Mouse (Mus musculus) CH12.LX (cell line): ENCODE results near the gene Pou3f4. TPM values are rescaled to one million over a fixed set of nuclear protein-coding genes. Genes with fewer than 3 reads are reported as not detected.
"Not testable (repeated sequence)": the region's sequence is repeated elsewhere in the genome, so short reads cannot be mapped to it uniquely, and the experiment has no call there.

Source experiments
- DNase-seq: peaks from one replicate; pipeline ENCODE4 v3.0.0-alpha.2; 2013; ENCODE audit errors: extremely low read depth
- H3K27ac ChIP-seq: 2 replicates; pipeline ENCODE4 v1.5.1; 2012; ENCODE audit warnings: low read depth, mild to moderate bottlenecking, control low read depth, moderate library complexity; ENCODE audit not compliant: insufficient read depth
- H3K27me3 ChIP-seq: replicated peaks from 2 replicates; pipeline ENCODE3; 2012; ENCODE audit warnings: inconsistent platforms
- H3K36me3 ChIP-seq, 2 experiments: replicated peaks in 1 of 2; 2 replicates each; pipeline versions ENCODE3 to v1.6.1; 2012; ENCODE audit warnings: inconsistent platforms in 1 of 2, low read length in 1 of 2, mild to moderate bottlenecking in 1 of 2, mixed read lengths in 1 of 2, moderate library complexity in 1 of 2; ENCODE audit not compliant: control insufficient read depth in 1 of 2, insufficient read depth in 1 of 2
- H3K4me1 ChIP-seq, 2 experiments: 2 replicates each; pipeline ENCODE4 v1.6.1; 2012; ENCODE audit warnings: inconsistent platforms in 1 of 2, moderate library complexity in 1 of 2; ENCODE audit not compliant: insufficient read depth in 2 of 2, control insufficient read depth in 1 of 2
- H3K4me2 ChIP-seq: 2 replicates; pipeline ENCODE4 v1.6.1; 2012; ENCODE audit warnings: low read depth, mild to moderate bottlenecking, control low read depth; ENCODE audit not compliant: poor library complexity, insufficient read depth, severe bottlenecking
- H3K4me3 ChIP-seq, 3 experiments: fragments of 150-350 bp in 1 of 3; sonication (generic) in 1 of 3; replicated peaks in 1 of 3; 2 replicates each; pipeline versions ENCODE3 to v1.5.1; 2011 to 2012; ENCODE audit warnings: low read depth in 2 of 3, low read length in 2 of 3, mild to moderate bottlenecking in 2 of 3, moderate library complexity in 2 of 3, control low read depth in 1 of 3, improper control_type of control experiment in 1 of 3, inconsistent platforms in 1 of 3, mixed read lengths in 1 of 3; ENCODE audit not compliant: poor library complexity in 1 of 3
- H3K79me2 ChIP-seq: replicated peaks from 2 replicates; pipeline ENCODE4 v1.6.1; 2012; ENCODE audit warnings: mild to moderate bottlenecking, moderate library complexity; ENCODE audit not compliant: control insufficient read depth, poor library complexity, insufficient read depth, severe bottlenecking; ENCODE audit errors: extremely low read depth
- H3K9ac ChIP-seq: 2 replicates; pipeline ENCODE4 v1.6.1; 2012; ENCODE audit warnings: low read depth, mild to moderate bottlenecking, control low read depth, moderate library complexity; ENCODE audit not compliant: insufficient read depth
- H3K9me3 ChIP-seq: replicated peaks from 2 replicates; pipeline ENCODE3; 2012; ENCODE audit warnings: low read length, inconsistent platforms, mixed read lengths
- BHLHE40 ChIP-seq: IDR thresholded peaks from 2 replicates; pipeline ENCODE4 v1.6.1; 2011; ENCODE audit warnings: mild to moderate bottlenecking, low read depth, low read length, improper control_type of control experiment
- CHD2 ChIP-seq: IDR thresholded peaks from 2 replicates; pipeline ENCODE4 v1.6.1; 2011; ENCODE audit warnings: low read length, improper control_type of control experiment
- E2F4 ChIP-seq: IDR thresholded peaks from 2 replicates; pipeline ENCODE4 v1.6.1; 2011; ENCODE audit warnings: low read depth, low read length, improper control_type of control experiment; ENCODE audit not compliant: insufficient replicate concordance
- EP300 ChIP-seq: IDR thresholded peaks from 2 replicates; pipeline ENCODE4 v1.6.1; 2011; ENCODE audit warnings: low read length, improper control_type of control experiment
- ETS1 ChIP-seq: conservative IDR thresholded peaks from 2 replicates; pipeline ENCODE4 v1.6.1; 2012; ENCODE audit warnings: low read depth, mild to moderate bottlenecking, inconsistent platforms, low read length, improper control_type of control experiment, moderate library complexity
- HCFC1 ChIP-seq: IDR thresholded peaks from 2 replicates; pipeline ENCODE4 v1.6.1; 2012; ENCODE audit warnings: low read depth, mild to moderate bottlenecking, inconsistent platforms, low read length, improper control_type of control experiment
- JUND ChIP-seq: conservative IDR thresholded peaks from 2 replicates; pipeline ENCODE4 v1.6.1; 2011; ENCODE audit warnings: low read depth, low read length, improper control_type of control experiment
- MEF2A ChIP-seq: IDR thresholded peaks from 2 replicates; pipeline ENCODE4 v1.6.1; 2014; ENCODE audit warnings: low read depth, mild to moderate bottlenecking, inconsistent platforms, low read length, improper control_type of control experiment, borderline replicate concordance
- MXI1 ChIP-seq: IDR thresholded peaks from 2 replicates; pipeline ENCODE4 v1.6.1; 2011; ENCODE audit warnings: mild to moderate bottlenecking, low read depth, low read length, improper control_type of control experiment
- MYC ChIP-seq: IDR thresholded peaks from 2 replicates; pipeline ENCODE4 v1.6.1; 2011; ENCODE audit warnings: low read depth, mild to moderate bottlenecking, improper control_type of control experiment, low read length
- NELFE ChIP-seq: IDR thresholded peaks from 2 replicates; pipeline ENCODE4 v1.6.1; 2011; ENCODE audit warnings: low read depth, low read length, improper control_type of control experiment
- PAX5 ChIP-seq: IDR thresholded peaks from 2 replicates; pipeline ENCODE4 v1.6.1; 2012; ENCODE audit warnings: low read length, inconsistent platforms, mixed read lengths
- POLR2AphosphoS2 ChIP-seq: IDR thresholded peaks from 2 replicates; pipeline ENCODE4 v1.6.1; 2011; ENCODE audit warnings: low read depth, low read length, improper control_type of control experiment
- SIN3A ChIP-seq: IDR thresholded peaks from 2 replicates; pipeline ENCODE4 v1.6.1; 2012; ENCODE audit warnings: low read length, improper control_type of control experiment, inconsistent platforms
- TCF12 ChIP-seq: IDR thresholded peaks from 2 replicates; pipeline ENCODE4 v1.6.1; 2014; ENCODE audit warnings: low read depth, mild to moderate bottlenecking, inconsistent platforms, low read length, improper control_type of control experiment
- UBTF ChIP-seq: IDR thresholded peaks from 2 replicates; pipeline ENCODE4 v1.6.1; 2012; ENCODE audit warnings: low read depth, mild to moderate bottlenecking, inconsistent platforms, low read length, improper control_type of control experiment, moderate library complexity
- USF1 ChIP-seq: IDR thresholded peaks from 2 replicates; pipeline ENCODE4 v1.6.1; 2014; ENCODE audit warnings: low read depth, mild to moderate bottlenecking, inconsistent platforms, low read length, improper control_type of control experiment
- USF2 ChIP-seq: conservative IDR thresholded peaks from 2 replicates; pipeline ENCODE4 v1.6.1; 2011; ENCODE audit warnings: low read depth, low read length, improper control_type of control experiment
- ZC3H11A ChIP-seq: IDR thresholded peaks from 2 replicates; pipeline ENCODE4 v1.6.1; 2012; ENCODE audit warnings: low read depth, mild to moderate bottlenecking, inconsistent platforms, low read length, improper control_type of control experiment
- ZKSCAN1 ChIP-seq: IDR thresholded peaks from 2 replicates; pipeline ENCODE4 v1.6.1; 2012; ENCODE audit warnings: low read depth, inconsistent platforms, low read length, improper control_type of control experiment, borderline replicate concordance
- ZMIZ1 ChIP-seq: IDR thresholded peaks from 2 replicates; pipeline ENCODE4 v1.6.1; 2012; ENCODE audit warnings: low read depth, mild to moderate bottlenecking, inconsistent platforms, low read length, improper control_type of control experiment
- dilution Hi-C: fragments of 300-500 bp; cut with MboI; formaldehyde crosslinking; loops from 2 replicates; pipeline ENCODE4 v1.14.3; 2020; ENCODE audit warnings: low sequenced_read_pairs; ENCODE audit not compliant: extremely low pct_unique_long_range_greater_than_20kb, extremely low pct_ligation_motif_present
- in situ Hi-C: fragments of 300-500 bp; cut with MboI; formaldehyde crosslinking; loops from 3 replicates; pipeline ENCODE4 v1.14.3; 2019; ENCODE audit warnings: low sequenced_read_pairs, low pct_ligation_motif_present, low pct_unique_long_range_greater_than_20kb, mixed read lengths
- polyA plus RNA-seq: library from polyadenylated mRNA; unstranded; fragments of >175 nt; gene quantifications from 2 replicates; pipeline ENCODE4 v1.2.1, GENCODE M21; 2012; ENCODE audit warnings: low read depth; ENCODE audit not compliant: insufficient read length
- total RNA-seq, 2 experiments: library from RNA; depleted of rRNA; stranded (reverse); fragments of 300-350 nt in 1 of 2; fragments of >200 nt in 1 of 2; gene quantifications; 2 replicates each; pipeline ENCODE4 v1.2.3; 2012 to 2014

Gene Pou3f4
- total RNA-seq (2012; rRNA removed) (not detected in 2 replicates), total RNA-seq (2014; rRNA removed) (not detected in 2 replicates), polyA plus RNA-seq (not detected in 2 replicates)

DNA sequence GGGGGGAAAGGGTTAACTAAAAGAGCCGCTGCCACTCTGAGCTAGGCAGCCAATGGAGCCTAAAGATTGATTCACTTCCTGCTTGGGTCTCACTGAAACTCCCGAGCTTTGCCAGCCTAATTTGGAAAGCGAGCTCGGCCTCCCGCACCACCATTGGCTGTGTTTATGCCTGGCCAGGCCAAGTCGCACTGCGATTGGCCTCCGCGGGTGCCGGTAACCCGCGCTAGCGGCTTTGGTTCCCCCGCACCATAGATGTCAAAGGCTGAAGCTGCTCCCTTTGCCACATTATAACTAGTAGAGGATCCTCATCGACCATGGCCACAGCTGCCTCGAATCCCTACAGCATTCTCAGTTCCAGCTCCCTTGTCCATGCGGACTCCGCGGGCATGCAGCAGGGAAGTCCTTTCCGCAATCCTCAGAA is at the start of gene Pou3f4:
Gene Pou3f4, plus strand, starts transcription at position 130 of the 421 bp plus-strand sequence.
- dilution Hi-C loops: no loop called here
- no peak for TF ChIP-seq EP300
- no peak for TF ChIP-seq CHD2
- TF ChIP-seq UBTF: no peak
- TF ChIP-seq MXI1: no peak
- no peak for TF ChIP-seq ETS1
- no peak for TF ChIP-seq ZMIZ1
- no peak for TF ChIP-seq MYC
- no peak for TF ChIP-seq NELFE
- no peak for TF ChIP-seq POLR2AphosphoS2
- no peak for TF ChIP-seq USF2
- TF ChIP-seq E2F4: no peak
- no peak for TF ChIP-seq HCFC1
- TF ChIP-seq ZKSCAN1: no peak
- no peak for TF ChIP-seq MEF2A
- TF ChIP-seq BHLHE40: no peak
- no peak for TF ChIP-seq PAX5
- no peak for TF ChIP-seq SIN3A
- no peak for TF ChIP-seq JUND
- no peak for TF ChIP-seq TCF12
- TF ChIP-seq ZC3H11A: no peak
- TF ChIP-seq, all 38 proteins: peak for 0
- no peak within 1 kb of the TSS for H3K4me3 ChIP-seq
- no peak within 1 kb of the TSS for H3K9ac ChIP-seq
- no peak for DNase-seq
- H3K9me3 ChIP-seq: peaks cover 24% of the 10 kb centered on the region
- H3K36me3 ChIP-seq: no peaks in the 10 kb centered on the region
- no peaks in the 10 kb centered on the region for H3K79me2 ChIP-seq
- H3K27ac ChIP-seq: no peak within 1 kb of the TSS
- H3K4me2 ChIP-seq: no peak within 1 kb of the TSS
- H3K27me3 ChIP-seq: no peaks in the 10 kb centered on the region
- H3K4me1 ChIP-seq: no peaks in the 10 kb centered on the region
- in situ Hi-C loops: no loop called here

DNA sequence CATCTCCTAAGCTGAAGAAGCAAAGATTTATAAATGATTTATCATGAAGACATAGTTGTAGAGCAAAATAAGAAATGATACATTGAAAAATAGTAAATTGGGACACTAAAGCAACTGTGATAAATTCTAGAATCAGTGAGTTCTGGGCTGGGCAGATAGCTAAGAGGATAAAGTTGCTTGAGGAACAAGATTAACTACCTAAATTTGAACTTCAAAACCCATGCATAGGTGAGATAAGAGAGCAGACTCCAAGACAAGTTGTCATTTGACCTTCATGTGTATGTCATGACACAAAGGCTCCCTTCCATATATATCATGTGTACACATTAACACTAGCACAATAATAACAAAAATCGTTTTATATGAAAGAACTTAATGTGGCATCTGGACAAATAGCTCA is 48.1 kb upstream of the Pou3f4 start:
- no peak overlapping the region for H3K27ac ChIP-seq
- no peaks in the 10 kb centered on the region for H3K79me2 ChIP-seq
- no peak overlapping the region for H3K9ac ChIP-seq
- no peaks in the 10 kb centered on the region for H3K9me3 ChIP-seq
- dilution Hi-C loops (no loop called here), in situ Hi-C loops (no loop called here)
- TF ChIP-seq ZKSCAN1: no peak
- no peak for TF ChIP-seq USF1
- TF ChIP-seq JUND: no peak
- no peak for TF ChIP-seq CHD2
- no peaks in the 10 kb centered on the region for H3K4me1 ChIP-seq
- no peak for DNase-seq
- no peak overlapping the region for H3K4me2 ChIP-seq
- no peaks in the 10 kb centered on the region for H3K36me3 ChIP-seq
- H3K4me3 ChIP-seq: no peak overlapping the region
- no peaks in the 10 kb centered on the region for H3K27me3 ChIP-seq

DNA sequence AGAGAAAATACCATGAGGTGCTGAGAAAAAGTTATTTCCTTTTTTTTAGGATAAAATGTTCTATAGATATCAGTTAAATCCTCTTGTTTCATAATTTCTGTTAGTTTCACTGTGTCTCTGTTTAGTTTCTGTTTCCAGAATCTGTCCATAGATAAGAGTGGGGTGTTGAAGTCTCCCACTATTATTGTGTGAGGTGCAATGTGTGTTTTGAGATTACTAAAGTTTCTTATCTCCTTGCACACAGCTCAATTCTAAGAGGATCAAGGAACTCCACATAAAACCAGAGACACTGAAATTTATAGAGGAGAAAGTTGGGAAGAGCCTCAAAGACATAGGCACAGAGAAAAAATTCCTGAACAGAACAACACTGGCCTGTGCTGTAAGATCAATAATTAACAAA is 39.3 kb upstream of the Pou3f4 start:
- dilution Hi-C loops: not testable (repeated sequence)

More for the DNA sequence above, 39.3 kb upstream of the Pou3f4 start:
- H3K27me3 ChIP-seq, H3K27ac ChIP-seq, H3K9ac ChIP-seq, in situ Hi-C loops, H3K9me3 ChIP-seq, H3K4me1 ChIP-seq, DNase-seq, H3K4me2 ChIP-seq, H3K36me3 ChIP-seq, H3K4me3 ChIP-seq, H3K79me2 ChIP-seq: not testable (repeated sequence)
